Mouse (Mus musculus) granulocyte monocyte progenitor cell, adult 5-6 weeks (primary cell): Measurements from ENCODE around the gene 2700097O09Rik. TPM values are rescaled to one million over a fixed set of nuclear protein-coding genes. Genes with fewer than 3 reads are reported as not detected.
"Not testable (repeated sequence)": the region's sequence is repeated elsewhere in the genome, so short reads cannot be mapped to it uniquely, and the experiment has no call there.

Source experiments
- ATAC-seq: replicated peaks from 2 replicates; pipeline ENCODE4 v1.8.0; 2016; ENCODE audit warnings: mild to moderate bottlenecking, moderate TSS enrichment, inconsistent platforms; ENCODE audit not compliant: poor library complexity, severe bottlenecking
- total RNA-seq, 2 experiments: library from RNA; stranded (forward) in 1 of 2; stranded (reverse) in 1 of 2; fragments of 200-712, 200-1000 nt in 1 of 2; fragments of >200 nt in 1 of 2; fragmentation: Nextera tagmentation in 1 of 2; gene quantifications; 2 replicates each; pipeline ENCODE4 v1.2.3; 2014 to 2017

2700097O09Rik gene
- total RNA-seq (2014; fragmentation: Nextera tagmentation), result 5.2 and 36.6 TPM in 2 replicates
- 10.6 and 12.1 TPM in 2 replicates for total RNA-seq (2017)

DNA sequence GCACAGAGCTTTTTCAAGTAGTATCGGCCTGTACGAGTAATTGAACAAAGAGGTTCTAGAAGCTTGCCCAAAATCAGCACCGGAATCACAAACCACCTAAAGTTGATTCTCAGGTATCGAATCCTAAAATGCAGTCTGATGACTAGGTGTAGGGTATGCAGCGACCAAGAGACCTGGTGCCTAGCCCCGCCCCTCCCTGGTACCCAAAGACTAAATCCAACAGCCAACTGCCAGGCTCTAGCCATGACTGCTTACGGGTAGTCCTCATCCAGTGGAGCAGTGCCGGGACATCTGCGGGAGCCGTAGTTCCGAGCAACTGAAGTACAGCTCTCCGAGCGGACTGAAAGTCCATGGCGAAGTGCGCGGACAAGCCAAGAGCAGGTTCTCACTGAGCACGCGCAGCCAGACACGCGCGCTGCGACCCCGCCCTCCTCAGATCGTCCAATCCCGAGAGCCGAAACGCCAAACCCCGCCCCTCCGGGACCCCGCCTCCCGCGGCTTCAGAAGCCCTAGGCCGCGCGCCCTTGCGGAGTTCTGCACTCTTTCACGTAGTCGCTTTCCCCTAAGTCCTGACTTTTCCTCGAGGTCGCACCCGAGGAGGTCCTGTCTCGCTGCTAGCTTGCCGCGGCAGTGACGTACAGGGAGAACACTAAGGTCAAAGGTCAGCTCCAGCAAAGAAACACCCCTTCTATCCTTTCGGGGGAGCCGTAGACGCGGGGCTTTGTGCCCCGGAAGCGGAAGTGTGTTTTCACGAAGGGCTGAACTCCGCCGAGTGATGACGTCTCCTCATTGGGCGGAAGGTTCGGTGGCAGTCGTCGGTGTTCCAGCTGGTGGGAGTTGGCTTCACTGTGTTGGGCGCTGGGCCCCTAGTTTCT lies at the start of gene 2700097O09Rik, which contains the start of gene Srp54a:
TSS of gene 2700097O09Rik (minus strand) at position 385 of the 875 bp plus-strand sequence.
TSS of gene Srp54a (plus strand) at position 537 of the 875 bp plus-strand sequence.
- peak; percentile 84 for ATAC-seq

DNA sequence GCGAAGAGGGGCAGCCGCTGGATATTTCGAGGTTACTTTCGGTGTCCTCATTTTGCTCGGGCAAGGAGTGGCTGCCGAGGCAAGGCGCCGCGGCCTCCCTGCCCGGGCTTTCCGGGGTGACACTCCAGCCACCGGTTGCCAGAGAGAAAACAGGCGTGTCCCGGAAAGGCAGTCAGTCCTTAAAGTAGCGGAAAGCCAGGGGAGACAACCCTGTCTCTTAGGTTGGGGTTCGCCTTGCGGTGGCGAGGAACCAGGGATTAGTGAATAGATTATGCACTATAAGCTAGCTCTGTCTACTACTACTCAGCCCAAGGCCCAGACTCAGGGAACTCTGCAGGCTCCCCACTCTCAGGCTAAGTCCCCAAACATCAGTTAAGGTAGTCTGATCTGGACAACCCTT lies 44.8 kb upstream of the 2700097O09Rik start:
- ATAC-seq, result peak; percentile 61

DNA sequence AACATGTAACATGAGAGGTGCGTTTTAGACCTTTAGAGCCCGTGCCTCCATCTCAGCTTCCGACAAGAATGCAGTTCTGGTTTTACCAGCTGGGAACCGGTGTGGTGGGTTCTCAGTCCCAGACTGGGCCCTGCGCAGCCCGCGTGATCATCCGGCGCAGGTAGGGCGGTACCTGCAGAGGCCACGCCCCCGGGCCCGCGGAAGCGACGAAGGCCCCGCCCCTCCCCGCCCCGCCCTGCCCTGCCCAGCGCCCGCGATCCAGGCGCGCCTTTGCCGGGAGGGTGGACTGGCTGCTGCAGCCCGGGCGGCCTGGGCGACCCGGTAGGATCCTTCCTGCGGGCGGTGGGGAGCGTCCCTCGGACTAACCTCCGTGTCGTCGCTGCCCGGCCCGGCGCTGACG lies 44.3 kb upstream of the 2700097O09Rik start, which contains the start of gene Fam177a:
TSS of gene Fam177a (plus strand) at position 228 of the 400 bp plus-strand sequence.
- ATAC-seq, result peak; percentile 91

DNA sequence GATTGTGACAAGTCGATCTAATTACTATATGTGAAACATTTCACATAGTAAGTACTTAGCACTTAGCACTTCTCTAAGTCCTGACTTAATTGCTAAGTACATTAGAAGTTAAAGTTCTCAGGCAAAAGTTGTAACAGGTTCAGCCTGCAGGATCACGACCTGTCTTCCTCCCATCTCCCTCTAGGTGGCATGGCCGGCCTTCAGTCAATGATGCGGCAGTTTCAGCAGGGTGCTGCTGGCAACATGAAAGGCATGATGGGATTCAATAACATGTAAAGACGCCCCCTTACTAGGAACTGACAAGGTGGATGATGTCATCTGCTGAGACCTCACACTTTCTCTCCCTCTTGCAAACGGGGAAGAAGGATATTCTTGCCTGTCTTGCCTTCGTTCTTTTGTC lies 32.7 kb upstream of the 2700097O09Rik start:
- peak; percentile 92 for ATAC-seq

DNA sequence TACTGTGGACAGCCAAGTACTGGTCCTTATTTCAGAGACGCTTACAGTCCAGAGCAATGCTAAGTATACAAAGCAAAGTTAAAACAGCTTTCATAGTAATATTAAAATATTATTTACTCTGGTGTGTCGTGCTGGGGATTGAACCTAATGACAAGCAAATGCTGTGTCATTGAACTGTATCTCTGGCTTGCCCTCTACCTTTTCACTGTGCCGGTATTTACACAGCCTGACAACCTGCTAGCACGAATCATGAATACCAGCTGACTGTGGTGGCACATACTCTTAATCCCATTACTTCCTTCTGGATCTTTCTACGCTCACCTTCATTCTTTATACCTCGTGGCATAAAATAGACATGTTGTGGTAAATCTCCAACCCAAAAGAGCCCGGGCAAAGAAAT lies 12.2 kb upstream of the 2700097O09Rik start:
- ATAC-seq, result not testable (repeated sequence)

DNA sequence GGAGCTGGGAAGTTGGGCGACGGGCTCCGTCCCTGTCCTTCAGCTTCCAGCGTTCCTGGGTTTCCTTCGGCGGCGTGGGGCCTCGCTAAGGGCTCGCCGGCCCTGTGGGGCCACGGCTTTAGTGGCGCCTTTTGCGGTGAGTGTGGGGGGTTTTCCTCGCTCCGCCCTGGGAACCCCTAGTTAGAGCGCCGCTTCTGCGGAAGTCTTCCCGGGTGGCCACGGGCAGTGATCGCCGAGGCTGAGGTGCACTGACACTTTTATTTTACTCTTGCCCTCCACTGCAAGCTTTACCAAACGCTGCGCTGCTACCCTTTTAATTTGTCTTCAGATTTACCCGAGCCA lies 662 bp upstream of the 2700097O09Rik start:
- peak; percentile 45 for ATAC-seq

DNA sequence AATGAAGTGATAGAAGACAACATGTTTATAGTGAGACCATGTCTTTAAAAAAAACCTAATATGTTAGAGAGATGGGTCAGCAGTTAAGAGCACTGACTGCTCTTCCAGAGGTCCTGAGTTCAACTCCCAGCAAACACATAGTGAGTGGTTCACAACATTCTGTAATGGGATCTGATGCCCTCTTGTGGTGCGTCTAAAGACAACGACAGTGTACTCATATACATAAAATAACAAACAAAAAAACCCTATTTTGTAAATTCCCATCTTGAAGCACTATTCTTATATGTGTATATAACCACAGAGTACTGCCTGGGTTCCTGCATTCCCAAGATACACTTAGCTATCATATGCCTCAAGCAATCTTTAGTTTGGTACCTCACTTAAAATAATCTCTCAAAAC lies 1.2 kb downstream of the 2700097O09Rik start:
- ATAC-seq, result not testable (repeated sequence)

DNA sequence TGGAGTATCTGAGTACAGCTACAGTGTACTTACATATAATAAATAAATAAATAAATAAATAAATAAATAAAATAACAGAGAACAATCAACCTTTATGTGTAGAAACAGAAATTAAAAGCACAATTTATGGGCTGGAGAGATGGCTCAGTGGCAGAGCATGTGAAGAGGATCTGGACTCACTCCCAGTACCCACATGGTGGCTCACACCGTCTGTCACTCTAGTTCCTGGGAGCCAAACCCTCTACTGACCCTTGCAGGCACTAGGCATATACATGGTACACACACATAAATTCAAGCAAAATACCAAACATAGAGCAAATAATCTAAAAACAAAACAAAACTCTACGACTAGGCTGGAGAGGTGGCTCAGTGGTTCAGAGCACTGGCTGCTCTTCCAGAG lies 4.6 kb downstream of the 2700097O09Rik start:
- ATAC-seq, result no peak

DNA sequence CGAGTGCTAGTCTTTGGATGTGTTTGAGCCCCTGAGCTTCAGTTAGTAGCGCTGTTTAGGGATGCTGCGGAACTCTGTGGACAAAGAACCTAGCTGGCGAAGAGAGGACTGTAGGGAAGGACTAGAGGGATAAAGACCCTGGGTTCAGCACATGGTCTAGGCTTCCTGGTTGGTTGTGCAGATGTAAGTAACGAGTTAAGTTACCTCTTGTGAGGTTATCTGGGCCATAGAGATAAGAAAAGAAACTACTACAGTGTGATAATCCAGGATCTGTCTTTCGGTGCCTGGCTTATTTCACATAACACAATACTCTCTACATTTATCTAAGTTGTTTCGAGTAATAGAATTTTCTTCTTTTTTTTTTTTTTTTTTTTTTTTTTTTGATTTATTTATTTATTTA lies 6.2 kb downstream of the 2700097O09Rik start:
- ATAC-seq, result no peak

DNA sequence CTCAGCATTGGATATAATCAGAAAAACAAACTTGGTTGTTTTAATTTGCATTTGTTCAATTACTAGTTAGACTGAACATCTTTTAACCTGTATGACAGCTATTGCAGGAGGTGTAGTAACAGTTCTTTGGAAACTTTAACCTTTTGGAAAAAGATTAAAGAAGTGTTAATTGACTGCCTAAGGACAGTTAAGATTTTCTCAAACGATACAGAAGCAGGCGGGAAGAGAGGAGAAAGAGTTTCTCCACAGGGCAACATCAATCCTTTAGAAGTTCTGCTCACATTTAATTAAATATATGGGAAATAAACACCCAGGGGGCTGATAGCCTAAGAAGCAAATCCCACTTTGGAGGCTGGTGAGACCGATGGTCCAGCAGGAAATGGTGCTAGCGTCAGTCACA lies 7.4 kb downstream of the 2700097O09Rik start:
- no peak for ATAC-seq

DNA sequence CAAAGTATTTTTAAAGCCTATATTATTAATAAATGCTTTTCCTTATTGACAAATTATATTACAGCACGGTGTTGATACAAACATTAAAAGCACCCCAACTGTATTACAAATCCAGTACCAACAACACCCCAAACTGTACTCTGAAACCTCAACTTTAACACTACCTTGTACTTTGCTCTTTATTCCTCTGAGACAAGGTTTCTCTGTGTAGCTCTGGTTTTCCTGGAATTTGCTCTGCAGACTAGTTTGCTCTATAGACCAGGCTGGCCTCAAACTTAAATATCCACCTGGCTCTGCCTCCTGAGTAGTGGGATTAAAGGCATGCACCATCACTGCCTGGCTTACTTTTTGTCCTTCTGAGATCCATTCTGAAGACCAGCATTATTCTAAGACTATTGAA lies 17.8 kb downstream of the 2700097O09Rik start:
- no peak for ATAC-seq

DNA sequence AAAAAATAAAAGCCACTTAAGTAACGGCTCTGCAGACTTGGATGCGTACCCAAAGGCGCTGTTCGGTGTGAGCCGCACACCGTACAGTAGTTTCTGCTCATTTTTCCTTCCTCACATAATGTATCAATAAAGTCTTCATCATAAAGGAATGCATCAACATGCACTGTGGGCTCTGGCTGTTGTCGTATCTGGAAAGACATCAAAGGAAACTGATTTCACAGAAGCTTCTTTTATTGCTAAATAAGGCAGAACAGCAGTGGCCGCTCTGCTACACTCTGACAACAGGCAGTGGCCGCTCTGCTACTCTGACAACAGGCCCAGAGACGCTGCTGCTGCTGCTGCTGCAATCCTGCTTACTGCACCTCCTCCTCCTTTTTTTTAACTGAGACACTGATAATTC lies 18.9 kb downstream of the 2700097O09Rik start:
- ATAC-seq, result no peak

DNA sequence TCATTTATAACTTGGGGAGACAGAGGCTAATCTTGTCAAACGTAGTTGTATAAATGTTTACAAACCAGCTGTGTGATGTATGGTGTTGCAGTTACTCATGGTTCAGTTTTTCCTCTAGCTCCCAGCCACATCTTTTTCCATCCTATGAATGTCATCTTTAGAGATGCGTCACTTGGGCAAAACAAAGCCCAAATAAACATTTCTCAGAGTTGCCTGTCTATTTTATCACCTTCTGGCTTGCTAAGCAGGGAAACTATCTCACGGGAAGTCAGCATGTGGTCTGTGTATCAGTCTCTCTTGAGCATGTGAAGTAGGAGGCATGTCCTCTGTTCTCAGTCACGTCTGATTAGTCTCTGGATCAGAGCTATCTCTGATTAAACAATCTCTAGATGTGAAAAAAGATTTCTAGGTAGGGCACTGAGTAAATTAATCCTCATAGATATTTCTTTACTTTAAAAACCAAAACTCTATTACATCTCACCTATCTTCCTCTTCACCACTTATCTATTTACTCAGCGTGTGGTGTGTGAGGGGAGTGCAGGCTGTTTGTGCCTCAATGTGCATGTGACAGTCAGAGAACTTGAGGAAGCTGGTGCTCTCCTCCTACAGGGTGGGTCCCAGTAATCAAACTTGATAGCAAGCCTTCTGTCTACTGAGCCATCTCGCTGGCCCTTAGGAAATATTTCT lies 19.6 kb downstream of the 2700097O09Rik start:
- no peak for ATAC-seq

DNA sequence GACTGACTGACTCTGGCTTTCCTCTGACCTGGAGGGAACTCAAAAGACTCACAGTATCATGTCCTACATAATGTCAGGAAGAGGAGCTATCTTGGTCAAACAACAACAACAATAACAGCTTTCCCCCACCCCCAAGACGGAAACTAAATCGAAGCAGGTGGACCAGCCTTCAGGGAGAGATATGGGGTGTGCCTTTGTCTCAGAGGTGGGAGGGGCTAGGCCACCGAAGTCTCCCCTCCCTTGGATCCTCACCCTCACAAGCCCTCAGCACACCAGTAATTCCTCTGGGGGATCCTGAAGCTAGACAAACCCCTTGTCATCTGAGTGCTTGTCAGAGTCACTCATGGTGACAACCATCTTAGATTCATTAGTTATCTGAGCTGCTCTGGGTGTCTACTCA lies 20.1 kb downstream of the 2700097O09Rik start:
- ATAC-seq, result no peak

DNA sequence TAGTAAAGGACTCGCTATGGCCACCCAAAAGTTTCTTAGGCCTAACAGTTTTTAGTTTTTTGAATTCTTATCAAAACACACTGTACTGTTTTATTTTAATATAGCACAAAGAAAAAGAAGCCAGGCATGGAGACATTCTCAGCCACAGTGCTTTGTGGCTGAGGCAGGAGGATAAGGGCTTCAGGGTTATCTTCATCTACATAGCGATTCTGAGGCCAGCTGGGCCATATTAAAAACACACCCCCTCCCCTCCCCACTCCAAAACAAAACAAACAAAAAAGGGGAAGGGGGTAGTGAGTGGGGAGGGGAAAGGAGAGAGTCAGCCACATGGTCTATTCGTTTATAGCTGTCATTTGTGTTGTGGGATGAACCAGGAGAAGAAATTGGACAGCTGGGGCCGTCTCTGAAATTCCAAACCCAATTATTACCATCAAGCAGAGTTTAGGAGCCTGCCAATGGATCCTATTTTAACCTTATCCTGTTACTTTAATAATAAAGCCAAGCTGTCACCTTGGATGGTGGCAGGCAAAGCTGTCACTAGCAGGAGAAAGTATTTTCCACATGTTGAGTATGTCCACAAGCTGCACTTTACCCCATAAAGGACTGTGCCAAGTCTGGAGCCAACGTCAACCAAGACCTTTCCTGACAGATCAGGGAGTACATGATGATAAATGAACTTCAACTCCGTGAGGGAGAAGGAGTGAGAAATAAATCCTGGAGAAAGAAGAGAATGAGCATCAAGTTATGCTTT lies 20.9 kb downstream of the 2700097O09Rik start:
- no peak for ATAC-seq

DNA sequence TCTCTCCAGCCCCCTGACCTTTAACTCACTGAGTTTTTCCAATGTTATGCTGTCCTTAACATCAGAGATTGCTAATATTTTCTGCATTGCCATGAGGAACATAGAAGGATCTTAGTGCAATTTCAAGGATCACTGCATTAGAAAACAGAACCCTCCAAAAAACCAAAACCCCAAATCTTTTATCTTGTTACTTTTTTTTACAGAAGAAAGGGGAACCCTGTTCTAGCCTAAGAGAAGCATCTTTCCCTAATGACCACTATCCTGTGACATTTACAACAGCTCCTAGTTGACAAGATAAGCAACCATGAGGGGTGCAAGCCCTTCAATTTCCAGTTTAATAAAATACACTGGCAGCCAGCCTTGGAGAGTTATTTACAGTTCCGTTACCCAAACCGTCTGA lies 23.2 kb downstream of the 2700097O09Rik start:
- ATAC-seq, result no peak

DNA sequence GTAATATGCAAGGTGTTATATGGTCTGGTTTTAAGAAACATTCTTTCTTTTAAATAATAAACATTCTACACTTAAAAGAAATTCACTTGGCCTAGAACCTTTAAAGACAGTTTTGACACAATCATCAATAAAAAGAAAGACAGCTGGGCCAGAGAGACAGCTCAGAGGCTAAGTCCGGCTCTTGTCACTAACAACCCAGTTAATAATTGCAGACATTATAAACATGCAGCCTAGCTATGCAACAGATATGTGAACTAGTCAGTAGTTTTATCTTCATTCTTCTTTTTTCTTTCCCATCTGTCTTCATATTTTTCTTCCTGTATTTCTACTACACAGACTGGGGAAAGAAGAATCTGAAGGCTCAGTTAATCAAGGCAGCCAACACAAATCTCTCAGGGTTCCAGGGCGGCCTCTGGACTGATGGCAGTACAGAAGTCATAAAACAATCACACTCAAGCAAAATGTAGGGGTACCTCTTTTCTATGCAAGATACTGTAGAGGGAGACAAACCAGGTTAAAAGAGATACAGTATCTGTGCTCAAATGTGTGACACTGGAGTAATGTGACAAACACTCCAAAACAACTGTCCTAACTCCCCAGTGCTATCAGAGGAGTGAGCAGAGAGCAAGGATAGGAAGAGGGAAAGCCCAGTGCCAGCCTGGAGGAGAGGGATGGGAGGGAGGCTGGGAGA lies 25.2 kb downstream of the 2700097O09Rik start:
- ATAC-seq, result no peak

DNA sequence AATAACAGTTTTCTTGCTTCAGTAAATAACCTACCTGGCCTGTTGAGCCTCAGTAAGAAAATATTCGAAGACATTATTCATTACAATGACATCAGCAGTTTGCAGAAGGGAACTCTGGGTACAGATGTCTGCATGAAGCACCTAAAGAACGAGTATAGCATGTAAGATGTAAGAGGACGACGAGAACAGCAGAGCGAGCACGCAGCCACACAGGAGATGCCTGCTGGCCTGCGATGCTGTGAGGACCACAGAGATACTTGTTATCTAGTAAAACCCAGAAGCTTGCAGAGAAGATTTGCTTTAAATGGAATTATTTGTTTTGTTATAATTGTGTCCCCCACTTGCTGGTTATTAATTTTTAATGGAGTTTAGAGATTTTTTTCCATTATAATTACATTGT lies 26.6 kb downstream of the 2700097O09Rik start:
- ATAC-seq, result no peak

DNA sequence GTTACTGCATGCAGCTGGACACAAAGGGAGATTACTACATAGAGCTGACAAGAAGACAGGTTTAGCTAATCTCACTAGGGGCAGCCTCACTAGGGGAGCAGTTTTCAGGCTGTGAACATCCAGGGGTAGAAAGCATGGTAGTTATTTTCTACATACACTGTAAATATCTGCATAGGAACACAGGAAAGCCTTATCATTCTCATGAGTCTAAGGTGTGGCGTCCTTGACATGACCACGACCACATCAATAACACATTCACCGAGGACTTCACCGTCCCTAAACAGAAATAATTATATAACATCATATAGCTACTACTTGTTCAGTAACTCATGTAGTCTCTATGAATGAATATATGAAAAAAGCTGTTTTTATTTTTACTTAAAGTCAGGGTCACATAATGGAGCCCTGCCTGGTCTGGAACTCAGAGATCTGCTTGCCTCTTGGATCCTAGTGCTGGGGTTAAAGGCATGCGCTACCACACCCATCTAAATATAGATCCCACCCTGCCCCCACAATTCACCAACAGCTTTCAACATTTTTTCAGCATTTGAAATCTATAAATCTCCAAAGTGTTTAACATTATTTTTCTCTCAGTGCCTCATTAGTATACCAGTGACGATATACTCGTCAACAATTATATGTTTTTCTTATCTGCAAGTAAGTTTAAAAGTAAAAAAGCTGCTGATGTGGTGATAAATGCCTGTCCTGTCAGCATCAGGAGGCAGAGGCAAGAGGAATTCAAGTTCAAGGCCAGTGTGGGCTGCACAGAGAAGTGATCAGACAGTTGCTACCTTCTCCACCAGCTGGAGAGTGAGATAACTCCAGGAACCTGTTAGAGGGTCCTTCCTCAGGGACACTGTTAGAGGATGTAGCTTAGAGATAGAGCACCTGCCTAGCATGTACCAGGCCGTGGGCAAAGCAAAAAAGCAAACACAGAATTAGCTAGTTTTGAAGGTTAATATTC lies 28.4 kb downstream of the 2700097O09Rik start:
- no peak for ATAC-seq
